Mouse (Mus musculus) liver, embryonic 15.5 days (tissue): ENCODE measurements around the gene Slain2. TPM values are rescaled to one million over a fixed set of nuclear protein-coding genes. Genes with fewer than 3 reads are reported as not detected.
"Not testable (repeated sequence)": the region's sequence is repeated elsewhere in the genome, so short reads cannot be mapped to it uniquely, and the experiment has no call there.

Experiments
- ATAC-seq: fragments of 200-750 bp; cut with Nextera tagmentation; 2 replicates; pipeline ENCODE4 v1.8.0; 2017; ENCODE audit warnings: moderate number of reproducible peaks, mild to moderate bottlenecking, moderate library complexity; ENCODE audit not compliant: insufficient read depth
- H3K27ac ChIP-seq: fragments of 300-500 bp; sonication (generic); replicated peaks from 2 replicates; pipeline ENCODE4 v1.5.1; 2015; ENCODE audit warnings: mild to moderate bottlenecking, inconsistent platforms
- H3K27me3 ChIP-seq: fragments of 300-500 bp; sonication (generic); 2 replicates; pipeline ENCODE4 v1.6.1; 2015; ENCODE audit warnings: mild to moderate bottlenecking, inconsistent platforms
- H3K36me3 ChIP-seq: fragments of 300-500 bp; sonication (generic); replicated peaks from 2 replicates; pipeline ENCODE4 v1.6.1; 2015; ENCODE audit warnings: moderate library complexity, mild to moderate bottlenecking, inconsistent platforms
- H3K4me1 ChIP-seq: fragments of 300-500 bp; sonication (generic); replicated peaks from 2 replicates; pipeline ENCODE4 v1.6.1; 2015; ENCODE audit warnings: inconsistent platforms
- H3K4me2 ChIP-seq: fragments of 300-500 bp; sonication (generic); 2 replicates; pipeline ENCODE4 v1.6.1; 2015; ENCODE audit warnings: moderate library complexity, mild to moderate bottlenecking, inconsistent platforms
- H3K4me3 ChIP-seq: fragments of 300-500 bp; sonication (generic); replicated peaks from 2 replicates; pipeline ENCODE4 v1.5.1; 2015; ENCODE audit warnings: mild to moderate bottlenecking, inconsistent platforms
- H3K9ac ChIP-seq: fragments of 300-500 bp; sonication (generic); 2 replicates; pipeline ENCODE4 v1.6.1; 2015; ENCODE audit warnings: moderate library complexity, mild to moderate bottlenecking, inconsistent platforms
- H3K9me3 ChIP-seq: fragments of 300-500 bp; sonication (generic); replicated peaks from 2 replicates; pipeline ENCODE4 v1.6.1; 2016; ENCODE audit warnings: inconsistent platforms
- WGBS: fragments of 180-500 bp; shearing (Covaris S2); methylation state at CpG from one replicate; pipeline ENCODE4 v1.1.7; 2015; ENCODE audit warnings: mixed read lengths; ENCODE audit not compliant: insufficient replicate concordance; 5-methylcytosine and 5-hydroxymethylcytosine counted together
- polyA plus RNA-seq: library from polyadenylated mRNA; unstranded; fragments of >200 nt; fragmentation: Nextera tagmentation; extraction: Ambion mirVana; gene quantifications from 2 replicates; pipeline ENCODE4 v1.2.1, GENCODE M21; 2015

Gene Slain2
- polyA plus RNA-seq, 1 experiment from 2014 or later: 4.1 TPM

DNA sequence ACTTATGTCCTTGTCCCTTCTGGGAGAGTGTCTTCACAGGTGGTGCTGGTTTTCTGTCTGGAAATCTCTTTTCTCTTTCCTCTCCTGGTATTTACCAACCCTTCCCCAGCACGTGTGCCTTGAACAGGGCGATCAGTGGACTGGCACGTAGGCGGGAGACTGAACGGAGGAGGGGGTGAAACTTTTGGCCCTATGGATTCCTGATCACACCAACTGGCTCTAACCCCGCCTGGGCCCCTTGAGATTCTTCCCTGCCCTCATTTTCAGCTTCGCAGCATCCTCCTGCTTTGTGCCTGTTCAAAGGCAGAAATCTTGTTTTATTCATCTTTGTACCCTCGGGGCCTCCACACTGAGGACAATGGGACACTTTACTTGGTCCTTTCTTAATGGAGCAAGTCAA, 80.3 kb downstream of the Slain2 start:
- no peaks in the 10 kb centered on the region for H3K36me3 ChIP-seq
- 66% methylated on average over 8 of the region's 8 CpGs for WGBS
- no peak overlapping the region for H3K4me3 ChIP-seq
- H3K9me3 ChIP-seq: no peaks in the 10 kb centered on the region
- H3K4me2 ChIP-seq: no peak overlapping the region
- H3K27ac ChIP-seq: no peak overlapping the region
- ATAC-seq: no peak
- H3K9ac ChIP-seq: no peak overlapping the region
- no peaks in the 10 kb centered on the region for H3K27me3 ChIP-seq
- no peaks in the 10 kb centered on the region for H3K4me1 ChIP-seq

DNA sequence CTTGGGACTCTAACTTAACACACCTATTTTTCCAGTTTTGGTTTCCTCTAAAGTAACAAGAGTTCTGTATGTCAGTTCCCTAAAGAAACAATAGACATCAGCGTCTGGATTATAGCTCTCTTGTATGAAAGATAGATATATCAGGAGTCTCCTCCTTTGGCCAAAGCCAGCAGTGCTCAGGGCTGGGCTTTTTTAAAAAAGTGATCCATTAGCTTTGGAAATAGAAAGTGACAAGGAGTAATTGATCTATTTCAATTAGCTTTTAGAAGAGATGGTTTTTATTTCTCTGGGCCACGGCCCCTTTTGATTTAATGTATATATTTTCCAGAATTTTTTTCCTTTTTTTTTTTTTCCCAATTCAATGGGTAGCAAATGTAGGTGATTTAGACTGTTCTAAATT, 80.8 kb downstream of the Slain2 start:
- H3K9ac ChIP-seq: no peak overlapping the region
- no peaks in the 10 kb centered on the region for H3K27me3 ChIP-seq
- H3K4me3 ChIP-seq: no peak overlapping the region
- H3K36me3 ChIP-seq: no peaks in the 10 kb centered on the region
- H3K4me2 ChIP-seq: no peak overlapping the region
- no peak for ATAC-seq
- no peak overlapping the region for H3K27ac ChIP-seq
- 57% methylated on average over 2 of the region's 2 CpGs for WGBS
- H3K9me3 ChIP-seq: no peaks in the 10 kb centered on the region
- H3K4me1 ChIP-seq: no peaks in the 10 kb centered on the region

DNA sequence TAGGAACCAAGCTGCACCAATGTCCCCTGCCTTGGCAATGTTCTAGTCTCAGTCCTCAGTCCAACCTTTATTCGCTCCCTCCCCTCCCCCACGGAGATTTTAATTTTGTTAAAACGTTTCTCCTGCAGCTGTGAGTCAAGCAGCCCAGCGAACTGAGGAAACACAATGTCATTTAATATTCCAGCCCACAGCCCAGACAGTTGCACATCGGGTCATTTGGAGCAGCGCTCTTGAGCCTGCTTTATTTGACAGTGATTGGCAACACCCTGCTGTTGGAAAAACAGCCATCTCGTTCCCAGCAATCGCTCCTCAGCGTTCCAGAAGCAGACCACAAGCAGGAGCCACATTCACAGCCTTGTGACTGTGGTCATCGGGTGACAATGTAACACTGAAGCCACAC, 81.3 kb downstream of the Slain2 start:
- ATAC-seq: no peak
- Histone ChIP-seq H3K9ac (no peak overlapping the region), H3K27ac (no peak overlapping the region), H3K36me3 (no peaks in the 10 kb centered on the region), H3K4me3 (no peak overlapping the region), H3K4me2 (no peak overlapping the region), H3K4me1 (no peaks in the 10 kb centered on the region), H3K9me3 (no peaks in the 10 kb centered on the region), H3K27me3 (no peaks in the 10 kb centered on the region)
- 51% methylated on average over 10 of the region's 10 CpGs for WGBS

DNA sequence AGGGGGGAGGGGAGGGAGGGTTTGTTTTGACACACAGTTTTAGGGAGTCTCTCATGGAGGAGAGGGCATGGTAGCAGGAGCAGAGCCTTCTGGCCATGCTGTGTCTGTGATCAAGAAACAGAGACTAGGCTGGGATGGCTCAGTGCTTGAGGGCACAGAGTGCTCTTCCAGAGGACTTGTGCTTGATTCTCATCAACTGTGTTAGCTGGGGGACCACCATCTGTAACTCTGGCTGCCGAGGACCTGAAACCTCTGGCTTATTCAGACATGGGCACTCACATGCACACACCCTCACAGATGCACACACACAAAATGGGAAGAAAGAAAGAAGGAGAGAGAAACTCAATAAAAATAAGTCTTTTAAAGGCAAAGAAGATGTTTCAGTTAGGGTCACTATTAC, 84.4 kb downstream of the Slain2 start:
- H3K9me3 ChIP-seq, H3K4me1 ChIP-seq, H3K4me3 ChIP-seq, H3K4me2 ChIP-seq, H3K27ac ChIP-seq, H3K27me3 ChIP-seq, H3K9ac ChIP-seq, H3K36me3 ChIP-seq, ATAC-seq: not testable (repeated sequence)
- 68% methylated on average over 1 of the region's 1 CpGs for WGBS

DNA sequence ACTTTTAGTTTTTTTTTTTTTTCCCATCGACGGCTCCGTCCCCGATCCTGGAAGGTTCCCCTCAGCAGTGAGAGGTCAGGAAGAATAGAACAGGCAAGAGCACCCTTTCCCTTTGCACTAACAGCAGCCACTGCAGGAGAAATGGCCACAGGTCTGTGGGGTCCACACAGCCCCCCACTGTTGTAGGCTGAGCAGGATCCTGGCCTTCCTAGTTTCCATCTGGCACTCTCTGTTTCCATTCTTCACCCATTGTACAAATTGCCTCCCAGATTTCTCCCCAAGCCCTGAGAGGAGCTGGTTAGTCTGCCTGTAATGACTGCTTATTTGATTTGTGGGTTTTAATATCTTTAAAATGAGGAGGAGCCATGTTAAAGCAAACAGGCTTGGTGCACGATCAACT, 89.9 kb downstream of the Slain2 start:
- H3K4me1 ChIP-seq: 0 out of 2 replicates have a peak, but pooled peaks cover 2% of the 10 kb centered on the region
- H3K4me2 ChIP-seq: no peak overlapping the region
- H3K9me3 ChIP-seq: no peaks in the 10 kb centered on the region
- H3K36me3 ChIP-seq: no peaks in the 10 kb centered on the region
- WGBS: 83% methylated on average over 5 of the region's 5 CpGs
- no peak overlapping the region for H3K9ac ChIP-seq
- H3K27me3 ChIP-seq: peaks cover 48% of the 10 kb centered on the region
- H3K4me3 ChIP-seq: no peak overlapping the region
- ATAC-seq: no peak
- no peak overlapping the region for H3K27ac ChIP-seq

DNA sequence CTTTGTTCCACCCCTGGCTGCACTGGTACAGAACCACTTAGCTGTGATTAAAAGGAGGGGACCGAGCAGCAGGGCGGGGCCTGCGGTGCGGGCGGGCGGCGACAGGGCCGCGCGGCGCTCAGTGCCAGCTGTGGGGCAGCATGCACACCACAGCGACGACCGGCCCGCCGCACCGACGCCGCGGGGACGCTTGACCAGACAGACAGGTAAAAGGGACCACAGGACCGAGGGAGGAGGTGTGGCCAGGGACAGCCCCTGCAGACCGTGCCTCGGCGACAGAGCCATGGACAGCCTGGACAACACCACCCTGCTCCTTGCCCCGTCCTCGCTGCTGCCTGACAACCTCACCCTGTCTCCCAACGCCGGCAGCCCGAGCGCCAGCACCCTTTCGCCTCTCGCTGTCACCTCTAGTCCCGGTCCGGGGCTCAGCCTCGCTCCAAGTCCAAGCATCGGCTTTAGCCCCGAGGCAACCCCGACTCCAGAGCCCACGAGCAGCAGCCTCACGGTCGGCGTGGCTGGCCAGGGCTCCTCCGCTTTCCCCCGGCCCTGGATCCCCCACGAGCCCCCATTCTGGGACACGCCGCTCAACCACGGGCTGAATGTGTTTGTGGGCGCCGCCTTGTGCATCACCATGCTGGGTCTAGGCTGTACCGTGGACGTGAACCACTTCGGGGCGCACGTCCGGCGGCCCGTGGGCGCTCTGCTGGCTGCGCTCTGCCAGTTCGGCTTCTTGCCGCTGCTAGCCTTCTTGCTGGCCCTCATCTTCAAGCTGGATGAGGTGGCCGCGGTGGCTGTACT, 92.9 kb downstream of the Slain2 start, which contains the start of gene Slc10a4:
Gene Slc10a4, plus strand, starts transcription at position 100 of the 798 bp plus-strand sequence.
- peaks cover 63% of the 10 kb centered on the region for H3K27me3 ChIP-seq
- no peak within 1 kb of the TSS for H3K9ac ChIP-seq

DNA sequence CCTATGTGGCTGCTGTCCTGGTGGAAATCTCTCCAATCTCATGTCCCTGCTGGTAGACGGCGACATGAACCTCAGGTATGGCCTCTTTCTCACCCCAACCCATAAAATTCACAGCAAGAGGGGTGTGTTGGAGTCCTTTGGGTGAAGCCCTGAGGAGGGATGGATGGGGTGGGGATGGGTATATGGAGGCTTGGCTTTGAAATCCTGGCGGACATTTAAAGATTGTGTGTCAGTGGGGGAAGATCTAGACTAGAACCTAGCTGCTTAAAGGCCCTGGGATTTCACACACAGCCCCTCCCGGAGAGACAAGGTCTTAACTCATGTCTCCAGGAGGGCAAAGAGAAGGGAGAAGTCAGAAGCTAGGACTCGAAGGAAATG, 93.5 kb downstream of the Slain2 start:
- no peak for ATAC-seq
- Histone ChIP-seq H3K4me3 (no peak overlapping the region), H3K4me1 (0 out of 2 replicates have a peak, but pooled peaks cover 2% of the 10 kb centered on the region), H3K9ac (no peak overlapping the region), H3K9me3 (no peaks in the 10 kb centered on the region), H3K4me2 (no peak overlapping the region), H3K36me3 (no peaks in the 10 kb centered on the region), H3K27me3 (peaks cover 69% of the 10 kb centered on the region), H3K27ac (no peak overlapping the region)
- WGBS: 29% methylated on average over 5 of the region's 5 CpGs

More for the DNA sequence above, 92.9 kb downstream of the Slain2 start, which contains the start of gene Slc10a4:
- Histone ChIP-seq H3K4me2 (peak within 1 kb of the TSS; percentile 57), H3K9me3 (no peaks in the 10 kb centered on the region), H3K4me3 (peak within 1 kb of the TSS; percentile 30), H3K4me1 (0 out of 2 replicates have a peak, but pooled peaks cover 2% of the 10 kb centered on the region), H3K36me3 (no peaks in the 10 kb centered on the region), H3K27ac (no peak within 1 kb of the TSS)
- WGBS: 8% methylated on average over 65 of the region's 65 CpGs
- 0 out of 2 replicates have a peak, but pooled peaks have one; percentile 18 for ATAC-seq

DNA sequence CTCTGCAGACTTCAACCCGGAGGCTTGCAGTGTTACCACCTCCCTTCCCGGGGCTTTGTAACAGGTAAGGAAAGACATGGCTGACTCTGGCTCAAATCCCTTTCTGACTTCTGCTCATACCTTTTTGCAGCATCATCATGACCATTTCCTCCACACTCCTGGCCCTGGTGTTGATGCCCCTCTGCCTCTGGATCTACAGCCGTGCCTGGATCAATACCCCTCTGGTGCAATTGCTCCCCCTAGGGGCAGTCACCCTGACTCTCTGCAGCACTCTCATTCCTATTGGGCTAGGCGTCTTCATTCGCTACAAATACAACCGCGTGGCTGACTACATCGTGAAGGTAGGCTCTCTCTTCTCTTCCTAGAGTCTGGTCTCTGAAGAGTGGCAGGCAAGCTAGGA, 94.1 kb downstream of the Slain2 start:
- H3K36me3 ChIP-seq, H3K4me3 ChIP-seq, H3K9ac ChIP-seq, H3K4me2 ChIP-seq, H3K4me1 ChIP-seq, H3K27ac ChIP-seq, H3K9me3 ChIP-seq, ATAC-seq: not testable (repeated sequence)
- WGBS: 28% methylated on average over 8 of the region's 8 CpGs
- H3K27me3 ChIP-seq: peaks cover 76% of the 10 kb centered on the region

DNA sequence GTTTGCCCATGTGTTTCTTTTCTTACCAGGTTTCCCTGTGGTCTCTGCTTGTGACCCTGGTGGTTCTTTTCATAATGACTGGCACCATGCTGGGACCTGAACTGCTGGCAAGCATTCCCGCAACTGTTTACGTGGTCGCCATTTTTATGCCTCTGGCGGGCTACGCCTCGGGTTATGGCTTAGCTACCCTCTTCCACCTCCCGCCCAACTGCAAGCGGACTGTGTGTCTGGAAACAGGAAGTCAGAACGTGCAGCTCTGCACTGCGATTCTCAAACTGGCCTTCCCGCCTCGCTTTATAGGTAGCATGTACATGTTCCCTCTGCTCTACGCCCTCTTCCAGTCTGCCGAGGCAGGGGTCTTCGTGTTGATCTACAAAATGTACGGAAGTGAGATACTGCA, 97.7 kb downstream of the Slain2 start:
- not testable (repeated sequence) for H3K4me3 ChIP-seq, H3K9me3 ChIP-seq, H3K4me2 ChIP-seq, ATAC-seq, H3K36me3 ChIP-seq, H3K9ac ChIP-seq, H3K27ac ChIP-seq, H3K4me1 ChIP-seq
- WGBS: 65% methylated on average over 16 of the region's 16 CpGs
- peaks cover 81% of the 10 kb centered on the region for H3K27me3 ChIP-seq

DNA sequence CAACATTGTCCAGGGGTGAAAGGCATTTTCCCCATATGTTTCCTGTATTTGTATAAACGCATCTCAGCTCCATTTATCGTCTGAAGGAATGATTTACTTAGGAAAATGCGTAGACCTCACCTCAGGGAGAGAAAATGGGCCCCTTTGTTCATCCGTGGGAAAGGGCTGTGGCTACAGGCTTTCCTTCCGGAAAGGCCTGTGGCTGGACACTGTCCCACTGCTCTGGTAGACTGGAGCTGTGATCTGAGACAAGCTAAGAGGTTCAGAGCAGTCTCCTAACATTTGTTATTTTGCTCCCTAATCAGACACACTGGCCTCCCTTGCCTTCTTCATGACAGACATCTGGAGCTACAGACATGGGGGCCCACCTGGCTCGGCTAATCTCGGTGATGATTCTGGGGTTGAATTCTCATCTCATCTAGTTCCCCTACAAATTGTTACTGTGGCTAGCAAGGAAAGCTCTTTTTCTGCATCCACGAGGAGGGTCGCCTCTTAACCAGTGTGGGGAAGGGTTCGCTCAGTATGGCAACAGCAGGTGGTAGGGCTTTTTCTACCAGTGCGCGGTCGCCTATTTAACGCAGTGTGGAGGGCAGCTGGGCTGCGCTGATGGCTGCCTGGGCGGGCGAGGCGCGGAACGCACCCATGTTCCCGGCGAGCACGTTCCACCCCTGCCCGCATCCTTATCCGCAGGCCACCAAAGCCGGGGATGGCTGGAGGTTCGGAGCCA, 98.9 kb downstream of the Slain2 start:
- not testable (repeated sequence) for H3K36me3 ChIP-seq, H3K4me3 ChIP-seq, H3K9ac ChIP-seq, ATAC-seq, H3K9me3 ChIP-seq, H3K27ac ChIP-seq, H3K4me1 ChIP-seq
- Histone ChIP-seq H3K4me2 (peak overlapping the region; percentile 54; the same call in 1 of the 2 replicates), H3K27me3 (peaks cover 73% of the 10 kb centered on the region)
- WGBS: 14% methylated on average over 27 of the region's 27 CpGs

DNA sequence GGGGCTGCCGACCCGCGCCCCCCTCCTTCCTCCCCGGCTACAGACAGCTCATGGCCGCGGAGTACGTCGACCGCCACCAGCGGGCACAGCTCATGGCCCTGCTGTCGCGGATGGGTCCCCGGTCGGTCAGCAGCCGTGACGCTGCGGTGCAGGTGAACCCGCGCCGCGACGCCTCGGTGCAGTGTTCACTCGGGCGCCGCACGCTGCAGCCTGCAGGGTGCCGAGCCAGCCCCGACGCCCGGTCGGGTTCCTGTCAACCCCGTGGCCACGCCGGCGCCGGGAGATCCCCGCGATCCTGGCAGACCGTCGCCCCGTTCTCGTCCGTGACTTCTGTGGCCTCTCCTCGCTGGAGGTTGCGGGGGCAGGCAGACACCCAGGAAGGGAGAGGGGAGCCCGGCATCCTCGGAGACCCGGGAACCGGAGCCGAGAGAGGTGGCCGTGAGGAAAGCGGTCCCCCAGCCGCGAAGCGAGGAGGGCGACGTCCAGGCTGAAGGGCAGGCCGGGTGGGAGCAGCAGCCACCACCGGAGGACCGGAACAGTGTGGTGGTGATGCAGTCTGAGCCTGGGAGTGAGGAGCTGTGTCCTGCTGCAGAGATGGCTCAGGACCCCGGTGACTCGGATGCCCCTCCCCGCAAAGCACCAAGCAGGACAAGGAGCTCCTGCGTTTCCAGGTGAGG, 99.6 kb downstream of the Slain2 start:
- Histone ChIP-seq H3K4me3 (peak overlapping the region; percentile 34), H3K4me2 (peak overlapping the region; percentile 54), H3K27me3 (peaks cover 66% of the 10 kb centered on the region)
- not testable (repeated sequence) for H3K27ac ChIP-seq, H3K36me3 ChIP-seq, H3K4me1 ChIP-seq, H3K9me3 ChIP-seq, ATAC-seq, H3K9ac ChIP-seq
- WGBS: 3% methylated on average over 64 of the region's 65 CpGs
